Mouse (Mus musculus) neutrophil, adult 5-6 weeks (primary cell): ENCODE measurements at regions not wholly inside any gene's neighbourhood (a gene's known extent, or its start where the extent isn't known, plus 50 kb on each side); places are given as distances from the start of the nearest gene placed in this dataset.
A peak's percentile ranks its signal among the peaks of the same experiment; 100 is the strongest.
"Not testable (repeated sequence)": the region's sequence is repeated elsewhere in the genome, so short reads cannot be mapped to it uniquely, and the experiment has no call there.

Experiments
- ATAC-seq: fragments of 151-379, 151-347 bp; 2 replicates; pipeline ENCODE4 v1.8.0; 2017; ENCODE audit warnings: mild to moderate bottlenecking, moderate TSS enrichment; ENCODE audit not compliant: insufficient number of reproducible peaks, poor library complexity, low FRiP score, severe bottlenecking; ENCODE audit errors: extremely low read depth

GRCm38 (mm10) chr12:113987233-113987990, 443.7 kb downstream of the Adam6a start:
- ATAC-seq, result no peak

- ATAC-seq, result no peak
Measured at GRCm38 (mm10) chr12:113992425-113992824, 448.7 kb downstream of the Adam6a start.

GRCm38 (mm10) chr12:113994284-113994683, 450.6 kb downstream of the Adam6a start:
- ATAC-seq, result not testable (repeated sequence)

- not testable (repeated sequence) for ATAC-seq
Measured at GRCm38 (mm10) chr12:114008491-114008890, 464.8 kb downstream of the Adam6a start.

GRCm38 (mm10) chr12:114009391-114009790, 465.7 kb downstream of the Adam6a start:
- no peak for ATAC-seq

- not testable (repeated sequence) for ATAC-seq
Measured at GRCm38 (mm10) chr12:114012860-114013259, 469.2 kb downstream of the Adam6a start.

- ATAC-seq, result not testable (repeated sequence)
Measured at GRCm38 (mm10) chr12:114037011-114037410, 493.3 kb downstream of the Adam6a start.

- 0 out of 2 replicates have a peak, but pooled peaks have one; percentile 23 for ATAC-seq
Measured at GRCm38 (mm10) chr12:114047991-114048390, 504.3 kb downstream of the Adam6a start.

GRCm38 (mm10) chr12:114053341-114053740, 509.6 kb downstream of the Adam6a start:
- no peak for ATAC-seq

- no peak for ATAC-seq
Measured at GRCm38 (mm10) chr12:114059615-114060014, 515.9 kb downstream of the Adam6a start.

GRCm38 (mm10) chr12:114067166-114067565, 523.5 kb downstream of the Adam6a start:
- ATAC-seq, result no peak

- not testable (repeated sequence) for ATAC-seq
Measured at GRCm38 (mm10) chr12:114108731-114109130, 565.0 kb downstream of the Adam6a start.

GRCm38 (mm10) chr12:114134897-114135296, 591.2 kb downstream of the Adam6a start:
- no peak for ATAC-seq

- no peak for ATAC-seq
Measured at GRCm38 (mm10) chr12:114148779-114149178, 605.1 kb downstream of the Adam6a start.

GRCm38 (mm10) chr12:114172305-114172704, 628.6 kb downstream of the Adam6a start:
- ATAC-seq, result no peak

- ATAC-seq, result no peak
Measured at GRCm38 (mm10) chr12:114199521-114199920, 655.8 kb downstream of the Adam6a start.

GRCm38 (mm10) chr12:114222541-114222940, 678.8 kb downstream of the Adam6a start:
- ATAC-seq, result no peak
